Mouse (Mus musculus): Measurements from ENCODE around the gene Arrb2.
A peak's percentile ranks its signal among the peaks of the same experiment; 100 is the strongest.

Arrb2 gene

DNA sequence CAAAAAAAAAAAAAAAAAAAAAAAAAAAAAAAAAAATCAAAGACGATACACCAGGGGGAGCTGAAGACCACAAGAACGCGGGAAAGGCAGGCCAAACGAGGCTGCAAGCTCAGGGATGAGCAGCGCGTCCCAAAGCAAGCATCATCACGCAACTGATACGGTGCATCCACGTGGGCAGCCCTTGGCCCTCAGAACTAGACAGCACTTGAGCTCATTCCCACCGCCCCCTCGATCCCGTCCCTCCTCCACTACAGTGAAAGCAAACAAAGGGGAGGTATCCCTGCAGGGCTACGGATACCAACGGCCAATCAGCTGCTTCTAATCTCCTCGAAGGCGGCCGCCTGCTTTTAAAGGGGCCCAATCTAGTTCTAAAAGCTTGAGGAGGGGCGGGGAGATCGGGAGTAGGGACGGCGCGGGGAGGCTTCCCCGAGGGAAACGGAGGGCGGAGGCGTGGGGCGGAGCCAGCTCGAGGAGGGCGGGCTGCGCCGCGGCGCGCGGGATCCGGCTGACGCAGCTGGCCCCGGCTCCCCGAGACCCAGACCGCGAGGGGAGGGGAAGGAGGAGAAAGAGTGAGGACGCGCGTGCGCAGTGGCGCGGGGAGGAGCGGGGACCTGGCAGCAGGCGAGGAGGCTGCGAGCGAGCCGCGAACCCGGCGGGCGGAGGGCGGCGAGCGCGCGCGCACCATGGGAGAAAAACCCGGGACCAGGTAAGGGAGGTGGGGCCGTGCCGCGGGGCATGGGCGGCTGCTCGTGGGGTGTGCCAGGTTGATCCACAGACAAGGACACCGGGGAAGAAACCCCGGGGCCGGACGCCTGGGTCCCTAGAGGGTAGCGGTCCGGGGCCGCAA, at the start of gene Arrb2:
Gene Arrb2 (plus strand): TSS at position 588 of the 847 bp plus-strand sequence.
- TF ChIP-seq GATA4 (IDR thresholded peaks at IDR 0.05; ENCODE audit: insufficient replicate concordance, low read length): peak; percentile 57; the same call in 1 of the 2 replicates

DNA sequence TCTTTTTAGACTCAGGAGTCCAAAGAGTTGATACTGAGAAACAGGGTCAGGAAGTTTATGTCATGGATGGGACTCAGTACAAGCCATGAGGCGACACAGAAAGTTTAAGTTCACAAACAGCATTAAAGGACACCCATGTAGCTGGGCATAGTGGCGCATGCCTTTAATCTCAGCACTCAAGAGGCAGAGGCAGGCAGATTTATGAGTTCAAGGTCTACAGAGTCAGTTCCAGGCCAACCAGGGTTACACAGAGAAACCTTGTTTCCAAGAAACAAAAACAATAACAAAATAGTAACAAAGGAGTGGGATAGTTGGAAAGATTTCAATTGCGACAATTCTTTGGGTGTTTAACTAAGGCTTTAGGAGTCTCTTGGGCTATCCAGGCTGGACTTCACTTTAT, 48.3 kb upstream of the Arrb2 start:
- no peak for TF ChIP-seq GATA4 (IDR thresholded peaks at IDR 0.05; ENCODE audit: insufficient replicate concordance, low read length)

DNA sequence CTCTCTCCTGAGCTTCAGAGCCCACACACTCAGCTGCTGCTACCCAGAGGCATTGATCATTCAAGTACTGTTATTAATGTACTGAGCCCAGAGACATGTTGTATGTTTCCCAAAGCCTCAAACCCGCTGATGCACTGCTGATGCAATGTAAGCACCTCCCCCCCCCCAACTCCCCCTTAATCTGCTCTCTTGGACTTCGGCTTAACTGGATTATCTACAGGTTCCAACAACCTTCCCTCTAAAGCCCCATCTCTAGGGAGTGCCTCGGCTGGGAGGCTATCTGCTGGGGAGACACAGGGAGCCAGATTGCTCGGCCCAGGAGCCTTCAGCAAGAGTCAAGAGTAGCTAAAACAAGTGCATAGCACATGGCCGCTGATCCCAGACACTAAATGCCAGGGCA, 45.0 kb upstream of the Arrb2 start:
- no peak for TF ChIP-seq GATA4 (IDR thresholded peaks at IDR 0.05; ENCODE audit: insufficient replicate concordance, low read length)

DNA sequence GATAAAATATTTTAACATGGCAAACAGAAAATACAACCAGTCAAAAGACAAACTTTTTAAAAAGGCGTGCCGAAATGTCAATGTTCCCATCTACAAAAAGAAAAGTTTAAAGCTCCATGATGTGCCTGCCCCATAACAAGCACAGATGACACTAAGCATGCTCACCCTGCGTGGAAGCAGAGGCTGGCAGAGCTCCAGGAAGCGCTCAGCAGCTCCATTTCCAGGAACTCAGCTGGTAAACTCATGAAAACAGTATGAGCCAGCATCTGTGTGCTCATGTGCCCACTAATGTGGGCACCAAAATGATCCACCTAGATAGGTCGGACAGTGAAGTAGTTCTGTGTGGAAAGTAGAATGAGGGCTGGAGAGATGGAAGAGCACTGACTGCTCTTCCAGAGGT, 43.0 kb upstream of the Arrb2 start:
- TF ChIP-seq GATA4 (IDR thresholded peaks at IDR 0.05; ENCODE audit: insufficient replicate concordance, low read length): no peak

DNA sequence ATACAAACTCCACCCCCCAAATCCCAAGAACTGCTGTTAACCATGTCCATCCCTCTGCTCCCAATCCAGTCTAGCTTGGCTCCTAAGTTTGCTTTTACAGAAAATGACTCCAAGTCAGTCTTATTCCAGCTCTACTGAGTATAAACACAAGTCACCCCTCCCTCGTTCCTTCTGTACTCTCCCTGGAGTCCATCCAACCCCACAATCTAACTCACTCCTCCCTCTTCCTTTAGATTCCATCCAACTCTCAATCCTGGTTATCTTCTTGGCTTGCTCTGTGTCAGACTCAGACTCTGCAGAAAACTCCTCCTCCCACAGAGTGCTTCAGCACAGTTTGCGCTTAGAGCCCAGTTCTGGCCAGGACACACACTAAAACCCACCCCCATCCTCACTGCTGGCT, 28.8 kb upstream of the Arrb2 start:
- TF ChIP-seq GATA4 (IDR thresholded peaks at IDR 0.05; ENCODE audit: insufficient replicate concordance, low read length): peak; percentile 71; the same call in 1 of the 2 replicates

DNA sequence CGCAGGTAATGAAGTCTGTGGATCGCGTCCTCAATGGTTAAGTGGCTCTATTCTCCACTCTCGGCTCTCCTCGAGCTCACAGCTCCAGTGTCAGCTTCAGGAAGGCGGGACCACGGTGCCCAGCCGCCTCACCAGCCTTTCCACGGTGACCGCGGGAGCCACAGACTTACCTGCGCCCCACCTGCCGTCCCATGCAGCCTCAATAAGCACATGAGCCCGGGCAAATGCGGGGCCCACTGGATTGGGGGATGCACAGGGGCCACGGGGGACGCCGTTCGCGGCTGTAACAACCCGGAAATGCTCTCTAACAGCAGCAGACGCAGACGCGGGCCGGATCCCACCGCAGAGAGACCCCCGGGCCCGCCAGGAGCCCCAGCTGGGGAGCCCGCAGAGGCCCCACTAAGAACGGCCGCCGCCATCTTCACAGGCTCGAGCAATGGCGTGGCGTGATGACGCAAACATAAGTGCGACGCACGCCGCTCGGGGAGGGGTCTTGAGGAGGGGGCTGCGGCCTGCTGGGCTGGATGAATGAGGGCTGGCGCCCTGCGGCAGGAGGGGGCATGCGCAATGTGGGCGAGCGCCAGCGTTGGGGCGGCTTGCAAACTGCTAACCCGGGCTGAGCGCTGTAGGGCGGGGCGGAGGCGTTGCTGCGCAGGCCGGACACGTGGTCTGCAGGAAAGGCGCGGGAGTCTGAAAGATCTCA, 22.7 kb upstream of the Arrb2 start, which contains the start of gene Pelp1:
Gene Pelp1 (minus strand): TSS at position 438 of the 703 bp plus-strand sequence.
- no peak for TF ChIP-seq GATA4 (IDR thresholded peaks at IDR 0.05; ENCODE audit: insufficient replicate concordance, low read length)

DNA sequence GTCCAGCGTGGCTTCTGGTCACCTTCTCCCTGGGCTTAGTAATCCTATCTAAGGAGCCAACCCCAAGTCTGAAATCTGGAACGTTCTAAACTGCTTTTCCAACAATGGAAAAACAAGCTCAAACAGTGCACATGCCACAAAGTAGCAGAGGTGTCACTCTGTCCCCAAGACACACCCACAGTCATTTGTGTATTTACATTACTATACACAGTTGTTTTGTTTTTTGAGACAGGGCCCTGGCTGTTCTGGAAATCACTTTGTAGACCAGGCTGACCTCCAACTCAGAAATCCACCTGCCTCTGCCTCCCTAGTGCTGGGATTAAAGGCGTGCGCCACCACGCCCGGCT, 22.2 kb upstream of the Arrb2 start:
- TF ChIP-seq GATA4 (IDR thresholded peaks at IDR 0.05; ENCODE audit: insufficient replicate concordance, low read length): no peak

DNA sequence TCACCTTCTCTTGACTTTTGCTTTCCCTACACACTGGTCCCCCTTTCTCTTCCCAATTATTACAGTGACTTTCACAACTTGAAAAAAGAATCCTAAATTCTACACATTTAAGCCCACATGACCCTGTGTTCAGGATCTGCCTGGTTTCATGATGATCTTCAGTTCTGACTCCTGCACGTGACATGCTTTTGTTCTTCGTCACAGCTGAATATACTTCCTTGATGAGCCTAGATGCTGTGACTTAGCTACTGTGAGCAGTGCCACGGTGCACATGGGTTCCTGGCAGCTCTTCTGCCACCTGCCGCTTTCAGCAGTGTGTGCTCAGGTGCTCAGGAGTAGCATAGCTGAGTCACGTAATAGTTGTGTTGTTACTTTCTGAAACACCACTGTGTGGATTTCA, 19.8 kb upstream of the Arrb2 start:
- no peak for TF ChIP-seq GATA4 (IDR thresholded peaks at IDR 0.05; ENCODE audit: insufficient replicate concordance, low read length)

DNA sequence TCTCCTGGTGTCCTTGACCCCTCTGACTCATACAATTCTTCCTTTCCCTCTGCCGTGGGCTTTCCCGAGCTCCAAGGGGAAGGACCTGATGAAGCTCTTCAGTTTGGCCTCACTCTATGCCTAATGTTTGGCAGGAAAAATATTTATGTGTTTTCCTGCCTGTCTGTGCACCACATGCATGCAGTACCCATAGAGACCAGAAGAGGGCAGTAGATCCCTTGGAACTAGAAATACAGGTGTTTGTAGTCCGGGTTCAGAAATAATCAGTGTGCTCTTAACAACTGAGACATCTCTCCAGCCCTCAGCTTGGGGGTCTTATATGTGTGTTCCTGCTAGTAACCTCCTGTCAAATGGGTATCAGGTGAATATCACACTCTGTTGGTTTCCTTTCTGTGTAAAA, 18.5 kb upstream of the Arrb2 start:
- TF ChIP-seq GATA4 (IDR thresholded peaks at IDR 0.05; ENCODE audit: insufficient replicate concordance, low read length): no peak

DNA sequence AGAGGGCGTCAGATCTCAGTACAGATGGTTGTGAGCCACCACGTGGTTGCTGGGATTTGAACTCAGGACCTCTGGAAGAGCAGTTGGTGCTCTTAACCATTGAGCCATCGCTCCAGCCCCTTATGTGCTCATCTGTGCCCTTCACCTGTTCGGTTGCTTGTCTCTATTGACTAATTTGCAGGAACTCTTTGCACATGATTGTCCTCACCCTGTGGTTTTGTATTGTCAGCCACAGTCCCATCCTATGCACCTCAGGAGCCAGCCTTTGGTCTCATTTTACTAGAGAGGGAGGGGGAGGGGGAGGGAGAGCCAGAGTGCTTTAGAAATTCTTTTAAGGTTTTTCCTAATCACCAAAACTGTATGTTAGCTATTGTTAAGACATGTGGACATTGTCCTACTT, 14.2 kb upstream of the Arrb2 start:
- TF ChIP-seq GATA4 (IDR thresholded peaks at IDR 0.05; ENCODE audit: insufficient replicate concordance, low read length): no peak

DNA sequence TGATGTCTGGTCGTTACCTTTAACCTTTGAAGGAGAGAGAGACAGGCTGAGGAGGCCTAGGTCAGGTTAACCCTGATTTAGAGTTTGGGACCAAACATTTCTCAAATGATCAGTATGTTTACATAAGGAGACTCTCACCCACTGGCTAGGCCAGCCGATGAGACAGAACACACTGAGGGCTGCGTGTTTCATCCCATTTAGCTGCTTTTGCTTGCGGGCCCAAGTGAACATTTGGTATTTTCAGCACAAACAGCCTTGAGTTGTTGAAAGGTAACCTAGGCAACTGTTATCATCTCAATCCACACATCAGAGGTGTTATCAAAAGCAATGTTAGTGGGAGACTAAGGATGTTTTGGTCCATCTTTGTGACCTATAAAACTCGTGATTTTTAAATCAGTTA, 12.9 kb upstream of the Arrb2 start:
- no peak for TF ChIP-seq GATA4 (IDR thresholded peaks at IDR 0.05; ENCODE audit: insufficient replicate concordance, low read length)

DNA sequence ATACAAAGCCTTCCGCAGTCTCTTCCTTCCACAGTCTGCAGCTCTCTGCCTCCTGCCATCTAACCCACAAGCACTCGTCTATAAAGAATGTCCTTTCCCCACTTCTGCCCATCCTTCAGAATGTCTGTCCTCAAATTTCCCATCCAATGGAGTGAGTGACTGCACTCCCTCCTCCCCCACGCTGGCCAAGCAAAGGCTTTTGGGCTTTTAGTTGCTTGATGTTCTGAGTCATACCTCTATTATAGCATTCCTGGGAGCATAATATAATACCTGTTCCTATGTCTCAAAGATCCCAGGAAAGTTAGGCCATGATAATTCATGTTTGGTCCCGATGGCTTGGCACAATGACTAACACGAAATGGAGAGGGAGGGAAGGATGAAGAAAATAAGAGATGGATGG, 861 bp upstream of the Arrb2 start:
- TF ChIP-seq GATA4 (IDR thresholded peaks at IDR 0.05; ENCODE audit: insufficient replicate concordance, low read length): no peak

DNA sequence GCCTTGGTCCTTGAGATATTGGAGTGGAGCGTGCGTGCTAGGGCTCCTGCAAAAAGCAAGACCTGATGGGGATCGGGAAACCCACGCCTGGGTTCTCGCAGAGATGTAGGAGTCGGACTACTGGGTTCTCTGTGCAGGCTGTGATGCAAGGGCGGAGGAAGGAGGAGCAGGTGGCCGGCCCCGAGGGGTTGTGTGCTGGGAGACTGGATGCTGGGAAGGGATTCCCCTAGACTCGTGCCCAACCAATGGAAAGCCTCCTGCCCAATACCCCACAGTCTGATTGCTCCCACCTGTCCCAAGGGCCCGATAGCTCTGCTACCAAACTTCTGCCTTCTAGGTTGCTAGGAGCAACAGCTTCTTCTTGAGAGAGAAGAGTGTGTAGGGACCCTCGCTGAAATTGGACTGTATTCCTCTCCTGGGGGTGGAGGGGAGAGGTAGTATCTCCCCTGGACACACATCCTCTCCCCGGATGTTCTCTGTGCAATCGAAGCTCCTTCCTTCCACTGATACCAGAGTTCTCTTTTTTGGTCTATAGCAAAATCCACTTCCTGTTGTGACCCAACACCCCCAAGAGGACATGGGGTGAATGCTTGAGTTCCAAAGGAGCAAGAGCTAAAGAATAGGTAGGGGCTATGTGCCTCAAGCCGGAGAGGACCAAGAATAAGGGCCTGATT, 597 bp downstream of the Arrb2 start:
- peak; percentile 77; the same call in 1 of the 2 replicates for TF ChIP-seq GATA4 (IDR thresholded peaks at IDR 0.05; ENCODE audit: insufficient replicate concordance, low read length)

DNA sequence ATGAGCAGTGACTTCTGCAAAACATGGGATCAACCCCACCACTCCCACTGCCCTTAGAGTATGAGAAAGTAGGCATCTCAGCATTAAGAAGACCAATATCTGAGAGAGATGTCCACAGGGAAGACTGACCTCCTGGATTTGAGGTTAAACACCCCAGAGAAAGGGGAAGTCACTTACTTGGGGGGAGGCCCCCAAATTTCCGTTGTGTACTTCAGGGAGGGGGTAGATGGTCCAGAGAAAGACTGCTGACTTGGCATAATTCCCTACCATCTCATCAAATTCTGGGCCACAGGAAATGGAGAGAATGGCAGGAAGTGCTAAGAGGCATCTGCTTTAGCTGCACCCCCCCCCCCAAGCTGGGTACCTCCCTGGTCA, 1.1 kb downstream of the Arrb2 start:
- TF ChIP-seq GATA4 (IDR thresholded peaks at IDR 0.05; ENCODE audit: insufficient replicate concordance, low read length): no peak

DNA sequence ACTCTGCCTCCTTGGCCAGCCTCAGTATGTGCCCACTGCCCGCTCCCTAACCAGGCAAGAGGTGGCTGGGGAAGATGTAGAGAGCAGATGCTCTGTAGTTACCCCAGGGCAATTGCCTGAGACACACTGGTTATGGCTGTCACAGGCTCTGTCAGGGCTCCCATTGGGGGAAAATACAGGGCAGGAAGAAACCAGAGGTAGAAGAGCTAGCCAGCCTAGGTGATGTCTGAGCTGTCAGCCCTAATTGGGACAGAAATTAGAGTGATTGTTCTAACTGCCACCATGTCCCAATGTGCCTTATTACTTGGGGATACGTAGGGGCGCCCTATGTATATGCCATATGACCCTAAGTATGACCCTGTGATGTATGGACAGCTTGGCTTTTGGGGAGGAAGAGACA, 1.5 kb downstream of the Arrb2 start:
- no peak for TF ChIP-seq GATA4 (IDR thresholded peaks at IDR 0.05; ENCODE audit: insufficient replicate concordance, low read length)

DNA sequence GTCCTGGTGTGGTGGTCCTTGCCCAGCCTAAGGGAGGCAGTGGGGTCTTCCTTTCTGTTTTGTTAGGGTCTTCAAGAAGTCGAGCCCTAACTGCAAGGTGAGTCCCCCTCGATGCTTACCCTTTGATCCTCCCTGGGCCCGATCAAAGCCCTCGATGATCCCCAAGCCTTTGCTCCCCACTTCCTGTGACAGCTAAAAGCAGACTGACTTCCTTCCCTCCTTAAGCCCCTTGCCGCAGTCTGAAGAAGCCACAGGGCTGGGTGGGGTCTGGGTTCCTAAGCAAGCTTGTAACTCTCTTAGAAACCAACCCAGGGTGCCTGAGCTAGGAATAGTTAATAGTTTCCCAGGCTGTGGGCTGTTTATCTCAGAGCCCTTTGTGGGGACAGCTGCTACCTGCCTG, 3.0 kb downstream of the Arrb2 start:
- no peak for TF ChIP-seq GATA4 (IDR thresholded peaks at IDR 0.05; ENCODE audit: insufficient replicate concordance, low read length)

Measured in liver, adult (tissue).